Mouse (Mus musculus) neural tube, embryonic 12.5 days (tissue): ENCODE measurements around the gene Kcnk1. TPM values are rescaled to one million over a fixed set of nuclear protein-coding genes. Genes with fewer than 3 reads are reported as not detected.

Experiments used
- ATAC-seq: fragments of 200-750 bp; cut with Nextera tagmentation; 2 replicates; pipeline ENCODE4 v1.8.0; 2017; ENCODE audit warnings: low read depth, mild to moderate bottlenecking, moderate TSS enrichment, moderate library complexity; ENCODE audit not compliant: low FRiP score
- H3K27ac ChIP-seq: fragments of 300-500 bp; sonication (generic); 2 replicates; pipeline ENCODE4 v1.5.1; 2016
- H3K27me3 ChIP-seq: fragments of 300-500 bp; sonication (generic); replicated peaks from 2 replicates; pipeline ENCODE4 v1.6.1; 2016; ENCODE audit warnings: mild to moderate bottlenecking
- H3K36me3 ChIP-seq: fragments of 300-500 bp; sonication (generic); 2 replicates; pipeline ENCODE4 v1.6.1; 2016; ENCODE audit warnings: mild to moderate bottlenecking
- H3K4me1 ChIP-seq: fragments of 300-500 bp; sonication (generic); 2 replicates; pipeline ENCODE4 v1.6.1; 2016
- H3K4me2 ChIP-seq: fragments of 300-500 bp; sonication (generic); replicated peaks from 2 replicates; pipeline ENCODE4 v1.6.1; 2016; ENCODE audit warnings: mild to moderate bottlenecking
- H3K4me3 ChIP-seq: fragments of 300-500 bp; sonication (generic); 2 replicates; pipeline ENCODE4 v1.5.1; 2016
- H3K9ac ChIP-seq: fragments of 300-500 bp; sonication (generic); 2 replicates; pipeline ENCODE4 v1.6.1; 2016; ENCODE audit warnings: mild to moderate bottlenecking
- H3K9me3 ChIP-seq: fragments of 300-500 bp; sonication (generic); 2 replicates; pipeline ENCODE4 v1.6.1; 2016; ENCODE audit warnings: mild to moderate bottlenecking
- WGBS: fragments of 180-500 bp; shearing (Covaris S2); methylation state at CpG from one replicate; pipeline ENCODE4 v1.1.7; 2016; 5-methylcytosine and 5-hydroxymethylcytosine counted together
- polyA plus RNA-seq: library from polyadenylated mRNA; unstranded; fragments of >200 nt; fragmentation: Nextera tagmentation; extraction: Ambion mirVana; gene quantifications from 2 replicates; pipeline ENCODE4 v1.2.1, GENCODE M21; 2016

The Kcnk1 gene
- polyA plus RNA-seq, 1 experiment from 2014 or later = 4.2 TPM

DNA sequence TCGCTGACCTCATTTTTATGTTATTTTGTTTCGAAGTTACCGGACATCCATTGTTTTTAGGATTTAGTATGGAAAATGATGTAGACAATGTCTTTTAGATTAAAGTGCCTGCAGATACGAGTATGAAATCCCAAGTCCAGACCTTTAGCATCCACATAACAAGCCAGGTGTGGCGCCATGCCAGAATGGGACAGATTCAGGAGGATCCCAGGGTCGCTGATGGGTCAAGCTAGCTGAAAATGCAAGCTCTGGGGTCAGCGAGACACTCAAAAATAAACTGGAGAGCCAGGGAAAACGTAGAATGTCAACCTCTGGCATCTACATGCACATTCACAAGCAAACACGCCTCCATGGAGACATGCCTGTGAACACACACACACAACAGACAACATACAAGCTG lies 31.2 kb downstream of the Kcnk1 start:
- H3K27ac ChIP-seq = no peak overlapping the region
- H3K27me3 ChIP-seq = no peaks in the 10 kb centered on the region
- no peaks in the 10 kb centered on the region for H3K9me3 ChIP-seq
- H3K4me1 ChIP-seq = no peaks in the 10 kb centered on the region
- ATAC-seq = no peak
- no peak overlapping the region for H3K9ac ChIP-seq
- H3K36me3 ChIP-seq = no peaks in the 10 kb centered on the region
- H3K4me2 ChIP-seq = no peak overlapping the region
- 92% methylated on average over 9 of the region's 9 CpGs for WGBS
- H3K4me3 ChIP-seq = no peak overlapping the region

- Histone ChIP-seq H3K36me3 (no peaks in the 10 kb centered on the region), H3K27ac (no peak overlapping the region), H3K4me2 (no peak overlapping the region), H3K9ac (no peak overlapping the region), H3K4me3 (no peak overlapping the region), H3K9me3 (no peaks in the 10 kb centered on the region), H3K27me3 (no peaks in the 10 kb centered on the region), H3K4me1 (no peaks in the 10 kb centered on the region)
- whole genome bisulfite sequencing = 79% methylated on average over 9 of the region's 9 CpGs
- no peak for ATAC-seq
These were observed 31.6 kb downstream of the Kcnk1 start for GRCm38 (mm10) chr8:126026584-126026983.

- no peak overlapping the region for H3K27ac ChIP-seq
- H3K9ac ChIP-seq = no peak overlapping the region
- no peaks in the 10 kb centered on the region for H3K9me3 ChIP-seq
- H3K36me3 ChIP-seq = no peaks in the 10 kb centered on the region
- ATAC-seq = no peak
- WGBS = 86% methylated on average over 6 of the region's 6 CpGs
- no peaks in the 10 kb centered on the region for H3K27me3 ChIP-seq
- no peak overlapping the region for H3K4me2 ChIP-seq
- H3K4me3 ChIP-seq = no peak overlapping the region
- no peaks in the 10 kb centered on the region for H3K4me1 ChIP-seq
These were observed 32.5 kb downstream of the Kcnk1 start for GRCm38 (mm10) chr8:126027486-126027885.

DNA sequence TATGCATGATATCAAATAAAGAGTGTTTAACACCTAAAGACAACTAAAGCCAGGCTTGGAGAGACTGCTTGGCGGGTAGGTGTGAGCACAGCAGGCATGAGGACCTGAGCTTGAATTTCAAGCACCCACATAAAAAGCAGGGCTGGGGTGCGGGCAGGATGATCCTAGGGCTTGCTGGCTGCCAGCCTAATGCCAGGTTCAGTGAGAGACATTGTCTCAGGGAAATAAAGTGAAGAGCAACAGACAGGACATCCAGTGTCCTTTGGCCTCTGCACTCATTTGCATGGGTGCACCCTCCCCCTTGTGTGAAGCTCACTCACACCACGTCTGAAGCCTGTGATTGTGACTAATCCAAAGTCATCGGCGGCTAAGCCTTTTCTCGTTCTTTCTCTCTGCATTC lies 34.0 kb downstream of the Kcnk1 start:
- 74% methylated on average over 6 of the region's 6 CpGs for WGBS
- Histone ChIP-seq H3K9ac (no peak overlapping the region), H3K27ac (no peak overlapping the region), H3K4me2 (no peak overlapping the region), H3K36me3 (no peaks in the 10 kb centered on the region), H3K27me3 (no peaks in the 10 kb centered on the region), H3K4me1 (no peaks in the 10 kb centered on the region), H3K4me3 (no peak overlapping the region), H3K9me3 (no peaks in the 10 kb centered on the region)
- ATAC-seq = no peak

- H3K9ac ChIP-seq = no peak overlapping the region
- H3K4me2 ChIP-seq = no peak overlapping the region
- no peaks in the 10 kb centered on the region for H3K27me3 ChIP-seq
- no peaks in the 10 kb centered on the region for H3K36me3 ChIP-seq
- ATAC-seq = no peak
- H3K4me3 ChIP-seq = no peak overlapping the region
- no peak overlapping the region for H3K27ac ChIP-seq
- no peaks in the 10 kb centered on the region for H3K4me1 ChIP-seq
- H3K9me3 ChIP-seq = no peaks in the 10 kb centered on the region
- WGBS = 77% methylated on average over 6 of the region's 6 CpGs
These were observed 37.8 kb downstream of the Kcnk1 start for GRCm38 (mm10) chr8:126032776-126033175.

DNA sequence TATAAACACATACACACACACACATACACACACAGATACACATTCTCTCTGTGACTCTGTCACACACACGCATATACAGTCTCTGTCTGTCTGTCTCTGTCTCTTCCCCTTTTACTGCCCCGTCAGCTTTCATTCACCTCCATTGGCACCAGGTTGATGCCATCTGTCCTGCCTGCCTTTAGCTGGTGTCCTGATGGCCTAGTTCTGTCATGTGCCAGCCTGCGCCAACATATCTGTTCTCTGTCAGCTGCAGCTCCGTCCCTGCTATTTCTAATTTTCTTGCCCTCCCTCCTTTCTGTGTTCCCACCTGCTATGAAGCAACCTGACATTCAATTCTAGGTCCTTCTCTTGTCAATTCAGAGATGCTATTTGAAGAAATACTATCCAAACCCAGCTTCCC lies 40.1 kb downstream of the Kcnk1 start:
- H3K9ac ChIP-seq = no peak overlapping the region
- no peaks in the 10 kb centered on the region for H3K27me3 ChIP-seq
- no peak overlapping the region for H3K4me3 ChIP-seq
- 88% methylated on average over 4 of the region's 4 CpGs for WGBS
- H3K36me3 ChIP-seq = no peaks in the 10 kb centered on the region
- H3K9me3 ChIP-seq = no peaks in the 10 kb centered on the region
- no peaks in the 10 kb centered on the region for H3K4me1 ChIP-seq
- H3K4me2 ChIP-seq = no peak overlapping the region
- no peak for ATAC-seq
- H3K27ac ChIP-seq = no peak overlapping the region

- no peaks in the 10 kb centered on the region for H3K27me3 ChIP-seq
- no peak overlapping the region for H3K27ac ChIP-seq
- no peaks in the 10 kb centered on the region for H3K36me3 ChIP-seq
- no peak for ATAC-seq
- H3K4me2 ChIP-seq = no peak overlapping the region
- no peak overlapping the region for H3K9ac ChIP-seq
- 85% methylated on average over 5 of the region's 5 CpGs for WGBS
- H3K4me1 ChIP-seq = no peaks in the 10 kb centered on the region
- H3K4me3 ChIP-seq = no peak overlapping the region
- no peaks in the 10 kb centered on the region for H3K9me3 ChIP-seq
These were observed 41.4 kb downstream of the Kcnk1 start for GRCm38 (mm10) chr8:126036340-126036739.

- Histone ChIP-seq H3K4me1 (no peaks in the 10 kb centered on the region), H3K36me3 (no peaks in the 10 kb centered on the region), H3K4me3 (no peak overlapping the region), H3K9ac (no peak overlapping the region), H3K9me3 (no peaks in the 10 kb centered on the region), H3K27me3 (no peaks in the 10 kb centered on the region), H3K27ac (no peak overlapping the region), H3K4me2 (no peak overlapping the region)
- ATAC-seq = no peak
- WGBS = 94% methylated on average over 4 of the region's 4 CpGs
These were observed 50.8 kb downstream of the Kcnk1 start for GRCm38 (mm10) chr8:126045751-126046150.

DNA sequence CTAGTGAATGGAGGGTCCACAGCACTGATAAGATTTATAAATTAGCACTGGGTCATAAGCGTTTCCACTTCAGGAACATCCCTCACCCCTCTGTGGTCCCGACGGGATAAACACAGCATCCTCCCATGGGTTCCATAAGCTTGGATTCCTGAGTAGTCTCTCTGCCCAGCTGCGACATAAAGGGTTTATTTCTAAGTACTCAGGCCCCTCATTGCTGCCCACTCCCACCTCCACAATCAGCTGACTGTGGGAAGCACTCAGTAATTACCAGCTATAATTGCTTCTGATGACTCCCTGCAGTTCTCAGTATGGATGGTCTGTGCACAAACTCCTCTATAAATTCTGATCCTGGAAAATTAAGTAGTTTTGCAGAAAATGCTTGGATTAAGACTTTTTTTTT lies 58.9 kb downstream of the Kcnk1 start:
- Histone ChIP-seq H3K4me2 (no peak overlapping the region), H3K4me1 (no peaks in the 10 kb centered on the region), H3K27ac (no peak overlapping the region), H3K4me3 (no peak overlapping the region), H3K36me3 (no peaks in the 10 kb centered on the region), H3K27me3 (no peaks in the 10 kb centered on the region), H3K9me3 (no peaks in the 10 kb centered on the region), H3K9ac (no peak overlapping the region)
- ATAC-seq = no peak
- WGBS = 52% methylated on average over 4 of the region's 4 CpGs

- no peak for ATAC-seq
These were observed 63.9 kb downstream of the Kcnk1 start for GRCm38 (mm10) chr8:126058876-126059275.

GRCm38 (mm10) chr8:126062844-126063243 lies 67.9 kb downstream of the Kcnk1 start:
- H3K4me3 ChIP-seq = no peak overlapping the region
- no peaks in the 10 kb centered on the region for H3K9me3 ChIP-seq
- no peak for ATAC-seq
- 89% methylated on average over 10 of the region's 10 CpGs for WGBS
- H3K27me3 ChIP-seq = no peaks in the 10 kb centered on the region
- H3K4me1 ChIP-seq = 0 out of 2 replicates have a peak, but pooled peaks cover 3% of the 10 kb centered on the region
- H3K36me3 ChIP-seq = no peaks in the 10 kb centered on the region
- no peak overlapping the region for H3K27ac ChIP-seq
- no peak overlapping the region for H3K4me2 ChIP-seq
- H3K9ac ChIP-seq = no peak overlapping the region

More at GRCm38 (mm10) chr8:126058876-126059275, 63.9 kb downstream of the Kcnk1 start:
- H3K27ac ChIP-seq = no peak overlapping the region
- no peak overlapping the region for H3K4me2 ChIP-seq
- no peak overlapping the region for H3K4me3 ChIP-seq
- no peak overlapping the region for H3K9ac ChIP-seq
- 69% methylated on average over 4 of the region's 4 CpGs for WGBS
- no peaks in the 10 kb centered on the region for H3K36me3 ChIP-seq
- no peaks in the 10 kb centered on the region for H3K4me1 ChIP-seq
- H3K27me3 ChIP-seq = no peaks in the 10 kb centered on the region
- H3K9me3 ChIP-seq = no peaks in the 10 kb centered on the region

- Histone ChIP-seq H3K4me3 (no peak overlapping the region), H3K4me1 (0 out of 2 replicates have a peak, but pooled peaks cover 3% of the 10 kb centered on the region), H3K9ac (no peak overlapping the region), H3K4me2 (no peak overlapping the region), H3K36me3 (no peaks in the 10 kb centered on the region), H3K27me3 (no peaks in the 10 kb centered on the region), H3K9me3 (no peaks in the 10 kb centered on the region), H3K27ac (no peak overlapping the region; the same call in 1 of the 2 replicates)
- 71% methylated on average over 9 of the region's 9 CpGs for WGBS
- ATAC-seq = peak; percentile 57
These were observed 69.0 kb downstream of the Kcnk1 start for GRCm38 (mm10) chr8:126063832-126064409.

DNA sequence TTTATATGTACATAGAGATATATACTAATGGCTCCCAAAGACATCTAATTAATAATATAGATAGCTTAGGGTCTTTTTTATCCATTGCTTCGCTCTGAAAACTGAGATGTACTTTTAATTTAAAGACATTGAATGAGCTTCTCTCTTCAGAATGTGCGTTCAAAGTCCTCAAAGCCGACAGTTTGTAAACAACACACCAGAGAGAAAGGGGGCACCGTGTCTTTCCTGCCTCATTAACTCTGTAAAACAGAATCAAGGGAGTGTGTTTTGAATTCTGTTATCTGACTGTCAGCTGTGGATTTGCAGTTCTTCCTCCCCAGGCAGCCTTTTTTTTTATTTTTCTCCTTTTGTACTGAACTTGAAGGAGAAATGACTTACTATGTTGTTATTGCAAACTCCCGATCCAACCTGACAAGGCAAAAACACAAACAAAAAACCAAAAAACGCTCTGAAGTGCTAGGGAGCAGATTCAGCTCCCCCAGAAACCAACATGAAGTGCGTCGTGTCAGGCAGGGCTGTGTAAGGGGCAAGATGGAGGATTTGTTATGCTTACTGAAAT lies 69.7 kb downstream of the Kcnk1 start:
- Histone ChIP-seq H3K27ac (no peak overlapping the region), H3K9ac (no peak overlapping the region), H3K4me3 (no peak overlapping the region), H3K36me3 (no peaks in the 10 kb centered on the region), H3K9me3 (no peaks in the 10 kb centered on the region), H3K4me2 (no peak overlapping the region), H3K27me3 (no peaks in the 10 kb centered on the region), H3K4me1 (0 out of 2 replicates have a peak, but pooled peaks cover 3% of the 10 kb centered on the region)
- WGBS = 25% methylated on average over 8 of the region's 8 CpGs
- peak; percentile 48; the same call in 1 of the 2 replicates for ATAC-seq
